In genomic region chr11:8759858-8760257, GRCm38 (mm10) we compare ENCODE assay signal across 32 mouse cellular contexts.
A peak's percentile ranks its signal among the peaks of the same experiment; 100 is the strongest.
DNase-seq lines count a peak whose midpoint lies in the region; ATAC-seq and TF ChIP-seq lines count a peak whose summit lies in the region.
"Had no signal": no experiment of that assay in that cellular context is flagged by ENCODE, and none has a peak within 500 bp of the region (broad histone marks: within the 10 kb centered on the region; RNA-seq: fewer than 3 reads in every experiment).

No protein-coding gene starts in this region.

- H3K9me3 ChIP-seq in liver, embryonic 11.5 days (ENCODE audit: control insufficient read depth, low read length) = no peaks in the 10 kb centered on the region
- H3K9me3 ChIP-seq in liver, embryonic 12.5 days (replicated peaks) = no peaks in the 10 kb centered on the region
- H3K9me3 ChIP-seq in forebrain, embryonic 16.5 days (ENCODE audit: control insufficient read depth, low read length) = no peaks in the 10 kb centered on the region
- H3K9me3 ChIP-seq in heart, embryonic 11.5 days (replicated peaks; ENCODE audit: control insufficient read depth, low read length) = no peaks in the 10 kb centered on the region
- H3K9me3 ChIP-seq: embryonic facial prominence, embryonic 12.5 days; hindbrain, embryonic 15.5 days; kidney, embryonic 15.5 days; liver, embryonic 15.5 days; neural tube, embryonic 12.5 days; stomach, embryonic 15.5 days had no signal

- H3K36me3 ChIP-seq in liver, adult 2 months (ENCODE audit: control insufficient read depth, insufficient read depth, low read length) = no peaks in the 10 kb centered on the region
- H3K36me3 ChIP-seq in liver, embryonic 11.5 days (ENCODE audit: control insufficient read depth, insufficient read depth, low read length) = no peaks in the 10 kb centered on the region
- no peaks in the 10 kb centered on the region for H3K36me3 ChIP-seq in liver, embryonic 12.5 days
- H3K36me3 ChIP-seq in forebrain, embryonic 16.5 days (ENCODE audit: control insufficient read depth, insufficient read depth) = no peaks in the 10 kb centered on the region
- no peaks in the 10 kb centered on the region for H3K36me3 ChIP-seq in heart, embryonic 11.5 days (ENCODE audit: control insufficient read depth, insufficient read depth, low read length)
- H3K36me3 ChIP-seq: embryonic facial prominence, embryonic 12.5 days; hindbrain, embryonic 10.5 days; hindbrain, embryonic 15.5 days; kidney, embryonic 15.5 days; liver, embryonic 15.5 days; neural tube, embryonic 12.5 days; stomach, embryonic 15.5 days had no signal

- no peak overlapping the region for H3K9ac ChIP-seq in liver, adult 2 months (ENCODE audit: low read depth, low read length)
- H3K9ac ChIP-seq in liver, embryonic 11.5 days (ENCODE audit: low read depth, low read length) = no peak overlapping the region
- H3K9ac ChIP-seq in liver, embryonic 12.5 days = no peak overlapping the region
- no peak overlapping the region for H3K9ac ChIP-seq in forebrain, embryonic 16.5 days (replicated peaks; ENCODE audit: low read depth, low read length)
- H3K9ac ChIP-seq in heart, embryonic 11.5 days (ENCODE audit: low read depth, low read length) = no peak overlapping the region
- H3K9ac ChIP-seq: embryonic facial prominence, embryonic 12.5 days; hindbrain, embryonic 15.5 days; kidney, embryonic 15.5 days; liver, embryonic 15.5 days; lung, embryonic 14.5 days; neural tube, embryonic 12.5 days; stomach, embryonic 15.5 days had no signal

- no peak for TF ChIP-seq CTCF in liver, adult 2 months (IDR thresholded peaks at IDR 0.05; ENCODE audit: low read depth, low read length)

- ATAC-seq in liver, embryonic 11.5 days (replicated peaks; ENCODE audit: low FRiP score) = no peak
- ATAC-seq in granulocyte monocyte progenitor cell, adult 5-6 weeks (replicated peaks; ENCODE audit: poor library complexity, severe bottlenecking) = peak; percentile 89
- ATAC-seq in monocyte, adult 5-6 weeks (replicated peaks; ENCODE audit: insufficient number of reproducible peaks, low FRiP score, low TSS enrichment, poor library complexity, severe bottlenecking) = peak; percentile 68
- ATAC-seq in liver, embryonic 12.5 days = no peak
- no peak for ATAC-seq in forebrain, embryonic 16.5 days
- no peak for ATAC-seq in heart, embryonic 11.5 days (replicated peaks; ENCODE audit: insufficient number of reproducible peaks, low FRiP score, low TSS enrichment)
- ATAC-seq: forebrain, embryonic 14.5 days had no signal

- no peaks in the 10 kb centered on the region for H3K27me3 ChIP-seq in liver, adult 2 months (ENCODE audit: control insufficient read depth, insufficient read depth, low read length)
- H3K27me3 ChIP-seq in liver, embryonic 11.5 days (replicated peaks; ENCODE audit: control insufficient read depth, insufficient read depth, low read length) = no peaks in the 10 kb centered on the region
- no peaks in the 10 kb centered on the region for H3K27me3 ChIP-seq in liver, embryonic 12.5 days (replicated peaks)
- no peaks in the 10 kb centered on the region for H3K27me3 ChIP-seq in forebrain, embryonic 16.5 days (replicated peaks; ENCODE audit: control insufficient read depth, insufficient read depth, low read length)
- no peaks in the 10 kb centered on the region for H3K27me3 ChIP-seq in heart, embryonic 11.5 days (ENCODE audit: control insufficient read depth, insufficient read depth, low read length)
- H3K27me3 ChIP-seq: embryonic facial prominence, embryonic 12.5 days; hindbrain, embryonic 15.5 days; kidney, embryonic 15.5 days; liver, embryonic 15.5 days; neural tube, embryonic 12.5 days; stomach, embryonic 15.5 days had no signal

- no peaks in the 10 kb centered on the region for H3K4me1 ChIP-seq in liver, adult 2 months (ENCODE audit: control insufficient read depth, insufficient read depth, low read length)
- no peaks in the 10 kb centered on the region for H3K4me1 ChIP-seq in liver, embryonic 11.5 days (replicated peaks; ENCODE audit: control insufficient read depth, insufficient read depth, low read length)
- no peaks in the 10 kb centered on the region for H3K4me1 ChIP-seq in liver, embryonic 12.5 days
- H3K4me1 ChIP-seq in forebrain, embryonic 16.5 days (replicated peaks; ENCODE audit: control insufficient read depth, insufficient read depth, low read length) = no peaks in the 10 kb centered on the region
- H3K4me1 ChIP-seq in heart, embryonic 11.5 days (ENCODE audit: control insufficient read depth, insufficient read depth, low read length) = no peaks in the 10 kb centered on the region
- H3K4me1 ChIP-seq: hindbrain, embryonic 15.5 days; liver, embryonic 15.5 days had no signal

- no peak overlapping the region for H3K27ac ChIP-seq in liver, adult 2 months (replicated peaks; ENCODE audit: insufficient read depth, low read depth, low read length)
- H3K27ac ChIP-seq in liver, embryonic 11.5 days (ENCODE audit: low read depth, low read length) = no peak overlapping the region
- H3K27ac ChIP-seq in liver, embryonic 12.5 days = no peak overlapping the region
- no peak overlapping the region for H3K27ac ChIP-seq in forebrain, embryonic 16.5 days (ENCODE audit: low read length)
- no peak overlapping the region for H3K27ac ChIP-seq in heart, embryonic 11.5 days (ENCODE audit: low read depth, low read length)
- H3K27ac ChIP-seq: embryonic facial prominence, embryonic 12.5 days; heart, adult 2 months; hindbrain, embryonic 10.5 days; hindbrain, embryonic 15.5 days; kidney, embryonic 15.5 days; layer of hippocampus, adult 2 months; left cerebral cortex, adult 2 months; liver, embryonic 15.5 days; neural tube, embryonic 12.5 days; stomach, embryonic 15.5 days had no signal

- peak; percentile 4 for DNase-seq in liver, adult 2 months (ENCODE audit: extremely low read depth, low read depth, low spot score)
- no peak for DNase-seq in liver, embryonic 11.5 days (ENCODE audit: low spot score)
- DNase-seq: adrenal gland, adult 8-10 months; cerebellum, adult 11 months; cerebellum, adult 9-10 months; cerebellum, postnatal 36 days; embryo, embryonic 11 days; gastrocnemius, postnatal 25 days; heart, adult 2 months; heart, postnatal 14 days; kidney, adult 18-20 months; kidney, postnatal 25 days; lung, embryonic 14.5 days; lung, postnatal 14 days; midbrain, embryonic 14.5 days; right cerebral cortex, postnatal 14 days; thymus, postnatal 25 days had no signal

- WGBS in liver, adult 2 months = 67% methylated on average over 1 of the region's 1 CpGs
- 81% methylated on average over 1 of the region's 1 CpGs for WGBS in liver, embryonic 11.5 days
- WGBS in liver, embryonic 12.5 days (ENCODE audit: insufficient replicate concordance) = 53% methylated on average over 1 of the region's 1 CpGs
- WGBS in forebrain, embryonic 16.5 days = 89% methylated on average over 1 of the region's 1 CpGs
- 75% methylated on average over 1 of the region's 1 CpGs for WGBS in heart, embryonic 11.5 days (ENCODE audit: insufficient replicate concordance)

- no peak overlapping the region for H3K4me2 ChIP-seq in liver, embryonic 11.5 days
- H3K4me2 ChIP-seq in liver, embryonic 12.5 days = no peak overlapping the region
- H3K4me2 ChIP-seq in forebrain, embryonic 16.5 days (ENCODE audit: low read length) = no peak overlapping the region
- no peak overlapping the region for H3K4me2 ChIP-seq in heart, embryonic 11.5 days
- H3K4me2 ChIP-seq: embryonic facial prominence, embryonic 12.5 days; hindbrain, embryonic 15.5 days; kidney, embryonic 15.5 days; liver, embryonic 15.5 days; lung, embryonic 14.5 days; neural tube, embryonic 12.5 days; stomach, embryonic 15.5 days had no signal

- H3K79me2 ChIP-seq in liver, adult 2 months (ENCODE audit: control insufficient read depth, insufficient read depth, low read length) = no peaks in the 10 kb centered on the region

- H3K4me3 ChIP-seq in liver, adult 2 months (ENCODE audit: insufficient read depth, low read depth, low read length) = no peak overlapping the region
- no peak overlapping the region for H3K4me3 ChIP-seq in liver, embryonic 11.5 days (ENCODE audit: low read depth, low read length)
- no peak overlapping the region for H3K4me3 ChIP-seq in liver, embryonic 12.5 days
- H3K4me3 ChIP-seq in forebrain, embryonic 16.5 days (replicated peaks; ENCODE audit: low read length) = no peak overlapping the region
- no peak overlapping the region for H3K4me3 ChIP-seq in heart, embryonic 11.5 days (ENCODE audit: low read depth, low read length)
- H3K4me3 ChIP-seq: embryonic facial prominence, embryonic 12.5 days; heart, adult 2 months; hindbrain, embryonic 10.5 days; hindbrain, embryonic 15.5 days; kidney, embryonic 15.5 days; layer of hippocampus, adult 2 months; left cerebral cortex, adult 2 months; liver, embryonic 15.5 days; neural tube, embryonic 12.5 days; stomach, embryonic 15.5 days had no signal

- no peak for TF ChIP-seq POLR2A in liver, adult 2 months (IDR thresholded peaks at IDR 0.05; ENCODE audit: extremely low read depth, insufficient read depth, low read length)

Comparison
In these comparisons a context has a peak if more than half of its experiments do, and no peak if none do; other contexts are left out.
1. ATAC-seq: peak in granulocyte monocyte progenitor cell, adult 5-6 weeks (single experiment) and monocyte, adult 5-6 weeks (single experiment); none in liver, embryonic 11.5 days (single experiment), liver, embryonic 12.5 days (single experiment), forebrain, embryonic 16.5 days (single experiment) and heart, embryonic 11.5 days (single experiment).